Mouse (Mus musculus) hindbrain, embryonic 16.5 days (tissue): ENCODE measurements around the gene Gpr179. TPM values are rescaled to one million over a fixed set of nuclear protein-coding genes. Genes with fewer than 3 reads are reported as not detected.
"Not testable (repeated sequence)": the region's sequence is repeated elsewhere in the genome, so short reads cannot be mapped to it uniquely, and the experiment has no call there.

Experiments
- ATAC-seq: fragments of 200-750 bp; cut with Nextera tagmentation; 2 replicates; pipeline ENCODE4 v1.8.0; 2017; ENCODE audit warnings: moderate TSS enrichment, moderate library complexity
- H3K27ac ChIP-seq: fragments of 300-500 bp; sonication (generic); 2 replicates; pipeline ENCODE4 v1.5.1; 2014; ENCODE audit warnings: low read depth, mild to moderate bottlenecking, control low read depth, low read length, moderate library complexity
- H3K27me3 ChIP-seq: fragments of 300-500 bp; sonication (generic); replicated peaks from 2 replicates; pipeline ENCODE4 v1.6.1; 2014; ENCODE audit warnings: low read length; ENCODE audit not compliant: control insufficient read depth, insufficient read depth
- H3K36me3 ChIP-seq: fragments of 300-500 bp; sonication (generic); 2 replicates; pipeline ENCODE4 v1.6.1; 2014; ENCODE audit warnings: mild to moderate bottlenecking, low read length, moderate library complexity, mixed read lengths; ENCODE audit not compliant: control insufficient read depth, insufficient read depth
- H3K4me1 ChIP-seq: fragments of 300-500 bp; sonication (generic); 2 replicates; pipeline ENCODE4 v1.6.1; 2014; ENCODE audit warnings: low read depth, low read length; ENCODE audit not compliant: control insufficient read depth, insufficient read depth
- H3K4me2 ChIP-seq: fragments of 300-500 bp; sonication (generic); 2 replicates; pipeline ENCODE4 v1.6.1; 2014; ENCODE audit warnings: mild to moderate bottlenecking, low read length, control low read depth, moderate library complexity
- H3K4me3 ChIP-seq: fragments of 300-500 bp; sonication (generic); 2 replicates; pipeline ENCODE4 v1.5.1; 2014; ENCODE audit warnings: mild to moderate bottlenecking, low read length, control low read depth, moderate library complexity
- H3K9ac ChIP-seq: fragments of 300-500 bp; sonication (generic); 2 replicates; pipeline ENCODE4 v1.6.1; 2014; ENCODE audit warnings: low read depth, mild to moderate bottlenecking, control low read depth, low read length, moderate library complexity
- H3K9me3 ChIP-seq: fragments of 300-500 bp; sonication (generic); 2 replicates; pipeline ENCODE4 v1.6.1; 2014; ENCODE audit warnings: mild to moderate bottlenecking, low read length, moderate library complexity; ENCODE audit not compliant: control insufficient read depth
- whole genome bisulfite sequencing: fragments of 180-500 bp; shearing (Covaris S2); extraction: QIAGEN DNeasy Blood & Tissue Kit; methylation state at CpG from one replicate; pipeline ENCODE4 v1.1.7; 2014; 5-methylcytosine and 5-hydroxymethylcytosine counted together
- polyA plus RNA-seq: library from polyadenylated mRNA; unstranded; fragments of >200 nt; fragmentation: Nextera tagmentation; extraction: Ambion mirVana; gene quantifications from 2 replicates; pipeline ENCODE4 v1.2.1, GENCODE M21; 2015

Gpr179 gene
- polyA plus RNA-seq, 1 experiment from 2014 or later: 0.43 TPM

GRCm38 (mm10) chr11:97362649-97362942 lies 10.7 kb upstream of the Gpr179 start:
- Histone ChIP-seq H3K27me3 (no peaks in the 10 kb centered on the region), H3K4me3 (peak overlapping the region; percentile 89), H3K4me2 (peak overlapping the region; percentile 97), H3K36me3 (no peaks in the 10 kb centered on the region), H3K9me3 (no peaks in the 10 kb centered on the region), H3K27ac (peak overlapping the region; percentile 89), H3K4me1 (peaks cover 24% of the 10 kb centered on the region), H3K9ac (peak overlapping the region; percentile 86)
- ATAC-seq: no peak; the same call in 1 of the 2 replicates
- WGBS: 1% methylated on average over 19 of the region's 39 CpGs

- peak within 1 kb of the TSS; percentile 86 for H3K9ac ChIP-seq
- 1% methylated on average over 24 of the region's 81 CpGs for WGBS
Observed at GRCm38 (mm10) chr11:97361948-97362648, 10.2 kb upstream of the Gpr179 start, which contains the start of gene Socs7. Gene Socs7, plus strand, starts transcription at chr11:97362551.

DNA sequence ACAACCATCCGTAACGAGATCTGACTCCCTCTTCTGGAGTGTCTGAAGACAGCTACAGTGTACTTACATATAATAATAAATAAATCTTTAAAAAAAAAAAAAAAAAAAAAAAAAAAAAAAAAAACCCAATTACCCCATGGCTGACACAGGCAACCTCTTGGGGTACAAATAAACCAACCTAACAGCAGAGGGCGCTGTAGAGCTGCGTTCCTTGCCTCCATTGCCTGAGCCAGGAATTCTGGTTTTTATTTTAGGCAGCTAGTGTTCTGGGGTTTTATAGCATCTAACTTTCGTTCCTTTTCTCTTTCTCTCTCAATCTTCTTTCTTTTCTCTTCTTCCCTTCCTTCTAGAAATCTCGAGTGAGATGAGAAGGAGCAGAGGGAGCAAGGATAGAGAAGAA lies 5.8 kb upstream of the Gpr179 start:
- H3K4me3 ChIP-seq, H3K4me2 ChIP-seq, H3K27me3 ChIP-seq, H3K4me1 ChIP-seq, H3K9me3 ChIP-seq, H3K9ac ChIP-seq, H3K36me3 ChIP-seq, ATAC-seq, H3K27ac ChIP-seq: not testable (repeated sequence)
- WGBS: 14% methylated on average over 4 of the region's 6 CpGs

More at GRCm38 (mm10) chr11:97361948-97362648, 10.2 kb upstream of the Gpr179 start, which contains the start of gene Socs7:
- Histone ChIP-seq H3K4me3 (peak within 1 kb of the TSS; percentile 89), H3K4me1 (peaks cover 24% of the 10 kb centered on the region), H3K4me2 (peak within 1 kb of the TSS; percentile 97), H3K27me3 (no peaks in the 10 kb centered on the region), H3K9me3 (no peaks in the 10 kb centered on the region), H3K36me3 (no peaks in the 10 kb centered on the region), H3K27ac (peak within 1 kb of the TSS; percentile 89)
- peak; percentile 98 for ATAC-seq

- Histone ChIP-seq H3K9me3 (no peaks in the 10 kb centered on the region), H3K36me3 (no peaks in the 10 kb centered on the region), H3K4me2 (no peak overlapping the region), H3K27me3 (no peaks in the 10 kb centered on the region), H3K9ac (no peak overlapping the region), H3K4me1 (peaks cover 15% of the 10 kb centered on the region), H3K4me3 (no peak overlapping the region), H3K27ac (no peak overlapping the region)
- no peak for ATAC-seq
- WGBS: 84% methylated on average over 7 of the region's 7 CpGs
Observed at GRCm38 (mm10) chr11:97355247-97355646, 3.4 kb upstream of the Gpr179 start.

- no peak overlapping the region for H3K4me2 ChIP-seq
- no peaks in the 10 kb centered on the region for H3K36me3 ChIP-seq
- no peaks in the 10 kb centered on the region for H3K27me3 ChIP-seq
- H3K9ac ChIP-seq: no peak overlapping the region
- H3K27ac ChIP-seq: no peak overlapping the region
- H3K4me3 ChIP-seq: no peak overlapping the region
- peaks cover 19% of the 10 kb centered on the region for H3K4me1 ChIP-seq
- ATAC-seq: no peak
- no peaks in the 10 kb centered on the region for H3K9me3 ChIP-seq
- 83% methylated on average over 2 of the region's 2 CpGs for WGBS
Observed at GRCm38 (mm10) chr11:97354646-97355045, 2.8 kb upstream of the Gpr179 start.

- no peaks in the 10 kb centered on the region for H3K27me3 ChIP-seq
- H3K4me3 ChIP-seq: no peak overlapping the region
- no peak overlapping the region for H3K9ac ChIP-seq
- H3K9me3 ChIP-seq: no peaks in the 10 kb centered on the region
- WGBS: 82% methylated on average over 4 of the region's 4 CpGs
- H3K36me3 ChIP-seq: no peaks in the 10 kb centered on the region
- H3K27ac ChIP-seq: no peak overlapping the region
- H3K4me1 ChIP-seq: peaks cover 21% of the 10 kb centered on the region
- no peak for ATAC-seq
- no peak overlapping the region for H3K4me2 ChIP-seq
Observed at GRCm38 (mm10) chr11:97352935-97353597, 1.2 kb upstream of the Gpr179 start.

GRCm38 (mm10) chr11:97350035-97350434 lies 1.8 kb downstream of the Gpr179 start:
- H3K4me1 ChIP-seq: peaks cover 21% of the 10 kb centered on the region
- 7% methylated on average over 2 of the region's 2 CpGs for WGBS
- peak; percentile 76; the same call in 1 of the 2 replicates for ATAC-seq
- H3K4me3 ChIP-seq: no peak overlapping the region
- H3K27ac ChIP-seq: peak overlapping the region; percentile 54; the same call in 1 of the 2 replicates
- H3K27me3 ChIP-seq: no peaks in the 10 kb centered on the region
- H3K9ac ChIP-seq: no peak overlapping the region; the same call in 1 of the 2 replicates
- 0 out of 2 replicates have a peak overlapping the region, but pooled peaks have one; percentile 3 for H3K4me2 ChIP-seq
- H3K36me3 ChIP-seq: no peaks in the 10 kb centered on the region
- H3K9me3 ChIP-seq: no peaks in the 10 kb centered on the region

DNA sequence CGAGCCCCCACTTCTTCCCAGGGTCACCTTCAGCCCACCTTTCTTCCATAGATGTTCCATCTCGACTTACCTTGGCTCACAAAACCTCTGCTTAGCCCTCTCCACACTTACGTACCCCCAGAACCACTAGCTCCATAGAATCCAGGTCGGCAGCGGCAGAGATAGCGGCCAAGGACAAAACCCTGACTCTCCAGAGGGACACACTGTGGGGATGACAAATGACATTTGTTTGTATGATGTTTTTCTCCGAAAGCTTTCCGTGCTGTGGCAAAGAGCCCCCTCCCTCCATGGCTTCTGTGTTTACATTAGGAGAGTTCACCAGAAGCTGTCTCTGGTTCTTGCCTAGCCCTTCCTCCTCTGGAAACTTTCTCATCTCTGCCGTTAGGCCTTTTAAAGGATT lies 4.6 kb downstream of the Gpr179 start:
- Histone ChIP-seq H3K27ac (no peak overlapping the region), H3K27me3 (no peaks in the 10 kb centered on the region), H3K36me3 (no peaks in the 10 kb centered on the region), H3K9me3 (no peaks in the 10 kb centered on the region), H3K4me1 (peaks cover 19% of the 10 kb centered on the region), H3K4me3 (no peak overlapping the region), H3K4me2 (no peak overlapping the region), H3K9ac (no peak overlapping the region)
- 81% methylated on average over 9 of the region's 9 CpGs for WGBS
- no peak for ATAC-seq

- Histone ChIP-seq H3K36me3 (no peaks in the 10 kb centered on the region), H3K9ac (no peak overlapping the region), H3K4me1 (peaks cover 13% of the 10 kb centered on the region), H3K27me3 (no peaks in the 10 kb centered on the region), H3K4me2 (no peak overlapping the region), H3K27ac (no peak overlapping the region), H3K9me3 (no peaks in the 10 kb centered on the region), H3K4me3 (no peak overlapping the region)
- 63% methylated on average over 9 of the region's 9 CpGs for WGBS
- peak; percentile 62 for ATAC-seq
Observed at GRCm38 (mm10) chr11:97346383-97346782, 5.5 kb downstream of the Gpr179 start.
